29 mouse cellular contexts compared by ENCODE assay signal in the genomic region with DNA sequence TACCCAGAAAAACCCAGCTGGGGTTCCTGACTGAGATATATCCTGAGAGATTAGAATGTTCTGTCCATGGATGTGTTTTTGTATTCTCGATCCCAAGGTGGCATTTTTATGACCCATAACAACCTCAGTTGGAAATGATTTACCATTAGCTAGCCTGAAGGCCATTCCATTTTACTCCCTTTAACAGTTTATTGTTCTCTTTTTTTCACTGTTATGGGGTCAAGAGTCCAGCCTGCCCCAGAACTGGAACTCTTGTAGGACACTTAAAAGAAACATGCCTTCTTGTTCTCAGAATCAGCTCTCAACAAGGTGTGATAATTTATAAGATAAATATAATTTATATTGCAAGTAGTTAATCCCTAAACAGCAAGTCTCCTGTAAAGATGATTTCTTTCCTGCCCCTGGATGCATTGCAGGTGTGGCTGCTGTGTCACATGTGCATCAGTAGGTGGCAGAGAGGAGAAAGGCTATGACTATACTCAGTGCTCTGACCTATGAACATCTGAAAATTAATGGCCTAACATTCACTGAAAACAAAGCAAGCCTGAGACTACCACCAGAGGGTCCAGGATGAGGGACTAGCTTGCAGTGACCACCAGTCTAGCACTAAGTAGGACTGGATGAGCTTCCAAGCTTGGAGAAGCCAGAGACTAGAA.
DNase-seq lines count a peak whose midpoint lies in the region; ATAC-seq and TF ChIP-seq lines count a peak whose summit lies in the region.
"Had no signal": no experiment of that assay in that cellular context is flagged by ENCODE, and none has a peak within 500 bp of the region (broad histone marks: within the 10 kb centered on the region; RNA-seq: fewer than 3 reads in every experiment).

No protein-coding gene starts in this region.

- no peak for DNase-seq in limb, embryonic 10.5 days (ENCODE audit: low spot score)
- peak; percentile 27 for DNase-seq in kidney, postnatal 0 days (ENCODE audit: low spot score)
- no peak for DNase-seq in cerebellum, adult 2 months
- DNase-seq in testis, postnatal 10 days (ENCODE audit: low spot score): no peak
- DNase-seq in left cerebral cortex, postnatal 25 days (ENCODE audit: low spot score in 2 of 2): no peak
- DNase-seq: adrenal gland, adult 8-10 months; cerebellum, adult 8-10 months; cerebellum, postnatal 25 days; gastrocnemius, postnatal 36 days; heart, adult 18-20 months; heart, postnatal 36 days; liver, embryonic 13.5 days; lung, adult 18-20 months; lung, postnatal 4 days; thymus, postnatal 14 days had no signal

- H3K4me3 ChIP-seq in limb, embryonic 15.5 days: no peak overlapping the region
- H3K4me3 ChIP-seq in limb, embryonic 10.5 days: no peak overlapping the region
- no peak overlapping the region for H3K4me3 ChIP-seq in intestine, postnatal 0 days (ENCODE audit: low read depth, low read length)
- H3K4me3 ChIP-seq in kidney, postnatal 0 days (replicated peaks; ENCODE audit: low read depth, low read length): no peak overlapping the region
- H3K4me3 ChIP-seq in cerebellum, adult 2 months (replicated peaks; ENCODE audit: insufficient read depth, low read depth, low read length): no peak overlapping the region
- H3K4me3 ChIP-seq: embryonic facial prominence, embryonic 10.5 days; embryonic facial prominence, embryonic 15.5 days; forebrain, embryonic 12.5 days; hindbrain, embryonic 12.5 days; layer of hippocampus, adult 2 months; left cerebral cortex, adult 2 months; liver, embryonic 13.5 days; megakaryocyte, embryonic 14.5 days; midbrain, embryonic 12.5 days; neural tube, embryonic 13.5 days had no signal

- TF ChIP-seq POLR2A in cerebellum, adult 2 months (IDR thresholded peaks at IDR 0.05; ENCODE audit: borderline replicate concordance, insufficient read depth, low read length): no peak

- H3K4me1 ChIP-seq in limb, embryonic 15.5 days: no peaks in the 10 kb centered on the region
- no peaks in the 10 kb centered on the region for H3K4me1 ChIP-seq in limb, embryonic 10.5 days
- no peaks in the 10 kb centered on the region for H3K4me1 ChIP-seq in intestine, postnatal 0 days (replicated peaks; ENCODE audit: control insufficient read depth, insufficient read depth, low read length)
- H3K4me1 ChIP-seq in kidney, postnatal 0 days (replicated peaks; ENCODE audit: insufficient read depth, low read length): no peaks in the 10 kb centered on the region
- H3K4me1 ChIP-seq in cerebellum, adult 2 months (ENCODE audit: control insufficient read depth, insufficient read depth, low read length): no peaks in the 10 kb centered on the region
- H3K4me1 ChIP-seq: embryonic facial prominence, embryonic 10.5 days; embryonic facial prominence, embryonic 15.5 days; forebrain, embryonic 12.5 days; hindbrain, embryonic 12.5 days; liver, embryonic 13.5 days; megakaryocyte, embryonic 14.5 days; midbrain, embryonic 12.5 days; neural tube, embryonic 13.5 days had no signal

- intact Hi-C loops in left cerebral cortex, postnatal 25 days (cut with DNase I): no loop called here

- TF ChIP-seq CTCF in intestine, postnatal 0 days (IDR thresholded peaks at IDR 0.05; ENCODE audit: low read depth): peak; percentile 59
- TF ChIP-seq CTCF in kidney, postnatal 0 days (IDR thresholded peaks at IDR 0.05; ENCODE audit: low read depth): peak; percentile 26; the same call in 1 of the 2 replicates
- TF ChIP-seq CTCF in cerebellum, adult 2 months (IDR thresholded peaks at IDR 0.05; ENCODE audit: borderline replicate concordance, insufficient read depth, low read depth, low read length): no peak

- no peaks in the 10 kb centered on the region for H3K36me3 ChIP-seq in limb, embryonic 15.5 days
- H3K36me3 ChIP-seq in limb, embryonic 10.5 days: no peaks in the 10 kb centered on the region
- H3K36me3 ChIP-seq in intestine, postnatal 0 days (ENCODE audit: control insufficient read depth, insufficient read depth): no peaks in the 10 kb centered on the region
- H3K36me3 ChIP-seq in kidney, postnatal 0 days (ENCODE audit: insufficient read depth, low read length): no peaks in the 10 kb centered on the region
- H3K36me3 ChIP-seq: embryonic facial prominence, embryonic 10.5 days; embryonic facial prominence, embryonic 15.5 days; forebrain, embryonic 12.5 days; hindbrain, embryonic 12.5 days; liver, embryonic 13.5 days; midbrain, embryonic 12.5 days; neural tube, embryonic 13.5 days had no signal

- H3K9ac ChIP-seq in limb, embryonic 15.5 days: no peak overlapping the region
- H3K9ac ChIP-seq in intestine, postnatal 0 days (ENCODE audit: low read depth, low read length): no peak overlapping the region
- H3K9ac ChIP-seq in kidney, postnatal 0 days (ENCODE audit: low read depth, low read length): no peak overlapping the region
- H3K9ac ChIP-seq: embryonic facial prominence, embryonic 15.5 days; forebrain, embryonic 12.5 days; hindbrain, embryonic 12.5 days; liver, embryonic 13.5 days; midbrain, embryonic 12.5 days; neural tube, embryonic 13.5 days had no signal

- H3K4me2 ChIP-seq in limb, embryonic 15.5 days: no peak overlapping the region
- no peak overlapping the region for H3K4me2 ChIP-seq in intestine, postnatal 0 days (replicated peaks; ENCODE audit: low read depth)
- H3K4me2 ChIP-seq in kidney, postnatal 0 days (ENCODE audit: low read length): no peak overlapping the region
- H3K4me2 ChIP-seq: embryonic facial prominence, embryonic 15.5 days; forebrain, embryonic 12.5 days; heart, embryonic 11.5 days; hindbrain, embryonic 12.5 days; liver, embryonic 13.5 days; midbrain, embryonic 12.5 days; neural tube, embryonic 13.5 days had no signal

- 22% methylated on average over 1 of the region's 1 CpGs for WGBS in limb, embryonic 15.5 days
- WGBS in limb, embryonic 10.5 days: 69% methylated on average over 1 of the region's 1 CpGs
- 31% methylated on average over 1 of the region's 1 CpGs for WGBS in intestine, postnatal 0 days
- 3% methylated on average over 1 of the region's 1 CpGs for WGBS in kidney, postnatal 0 days
- WGBS in cerebellum, adult 2 months: 92% methylated on average over 1 of the region's 1 CpGs

- H3K9me3 ChIP-seq in limb, embryonic 15.5 days: no peaks in the 10 kb centered on the region
- H3K9me3 ChIP-seq in limb, embryonic 10.5 days (replicated peaks): no peaks in the 10 kb centered on the region
- H3K9me3 ChIP-seq in intestine, postnatal 0 days (ENCODE audit: control insufficient read depth): no peaks in the 10 kb centered on the region
- H3K9me3 ChIP-seq in kidney, postnatal 0 days (replicated peaks; ENCODE audit: low read length): no peaks in the 10 kb centered on the region
- H3K9me3 ChIP-seq: embryonic facial prominence, embryonic 10.5 days; embryonic facial prominence, embryonic 15.5 days; forebrain, embryonic 12.5 days; hindbrain, embryonic 12.5 days; midbrain, embryonic 12.5 days; neural tube, embryonic 13.5 days had no signal

- ATAC-seq in limb, embryonic 15.5 days (ENCODE audit: insufficient number of reproducible peaks, low FRiP score, low TSS enrichment, low read depth): peak; percentile 30; the same call in 1 of the 2 replicates
- peak; percentile 100 for ATAC-seq in intestine, postnatal 0 days
- peak; percentile 79 for ATAC-seq in kidney, postnatal 0 days (replicated peaks; ENCODE audit: low FRiP score, low read depth)
- ATAC-seq: CD4-positive, CD25-positive, alpha-beta regulatory T cell, adult 4 months; lung, postnatal 0 days had no signal

- H3K27me3 ChIP-seq in limb, embryonic 15.5 days: no peaks in the 10 kb centered on the region
- H3K27me3 ChIP-seq in limb, embryonic 10.5 days (ENCODE audit: low read depth, poor library complexity, severe bottlenecking): no peaks in the 10 kb centered on the region
- H3K27me3 ChIP-seq in intestine, postnatal 0 days (replicated peaks; ENCODE audit: control insufficient read depth, insufficient read depth, low read length): no peaks in the 10 kb centered on the region
- H3K27me3 ChIP-seq in kidney, postnatal 0 days (ENCODE audit: insufficient read depth, low read length): no peaks in the 10 kb centered on the region
- H3K27me3 ChIP-seq in cerebellum, adult 2 months (ENCODE audit: control insufficient read depth, insufficient read depth, low read length): no peaks in the 10 kb centered on the region
- H3K27me3 ChIP-seq: embryonic facial prominence, embryonic 15.5 days; forebrain, embryonic 12.5 days; hindbrain, embryonic 12.5 days; liver, embryonic 13.5 days; megakaryocyte, embryonic 14.5 days; midbrain, embryonic 12.5 days; neural tube, embryonic 13.5 days had no signal

- H3K27ac ChIP-seq in limb, embryonic 15.5 days: no peak overlapping the region
- H3K27ac ChIP-seq in limb, embryonic 10.5 days: no peak overlapping the region
- H3K27ac ChIP-seq in intestine, postnatal 0 days (ENCODE audit: low read depth, low read length): no peak overlapping the region
- 0 out of 2 replicates have a peak overlapping the region, but pooled peaks have one; percentile 25 for H3K27ac ChIP-seq in kidney, postnatal 0 days
- H3K27ac ChIP-seq in cerebellum, adult 2 months (ENCODE audit: insufficient read depth, low read length): no peak overlapping the region
- H3K27ac ChIP-seq: embryonic facial prominence, embryonic 10.5 days; embryonic facial prominence, embryonic 15.5 days; forebrain, embryonic 12.5 days; hindbrain, embryonic 12.5 days; layer of hippocampus, adult 2 months; left cerebral cortex, adult 2 months; liver, embryonic 13.5 days; midbrain, embryonic 12.5 days; neural tube, embryonic 13.5 days had no signal

Comparison
In these comparisons a context has a peak if more than half of its experiments do, and no peak if none do; other contexts are left out.
1. ATAC-seq: peak in every context shown above with its lines; median percentile 100 in intestine, postnatal 0 days; 79 in kidney, postnatal 0 days; 30 in limb, embryonic 15.5 days.